Comparison of ENCODE assay signal across 8 mouse cellular contexts in genomic region chr17:31790280-31791063, GRCm38 (mm10).
DNase-seq lines count a peak whose midpoint lies in the region; ATAC-seq and TF ChIP-seq lines count a peak whose summit lies in the region.

No protein-coding gene starts in this region.

- peak overlapping the region; percentile 38 for H3K4me2 ChIP-seq in hindbrain, embryonic 13.5 days

- peaks cover 45% of the 10 kb centered on the region for H3K4me1 ChIP-seq in hindbrain, embryonic 13.5 days (replicated peaks)

- 8% methylated on average over 22 of the region's 22 CpGs for WGBS in hindbrain, embryonic 13.5 days

- 0 out of 2 replicates have a peak, but pooled peaks cover 8% of the 10 kb centered on the region for H3K27me3 ChIP-seq in hindbrain, embryonic 13.5 days

- ATAC-seq in hindbrain, embryonic 13.5 days (ENCODE audit: low FRiP score) = peak; percentile 65
- 0 out of 2 replicates have a peak, but pooled peaks have one; percentile 26 for ATAC-seq in megakaryocyte progenitor cell, adult 5-6 weeks (replicated peaks; ENCODE audit: poor library complexity)
- no peak for ATAC-seq in monocyte, adult 5-6 weeks (replicated peaks; ENCODE audit: insufficient number of reproducible peaks, low FRiP score, low TSS enrichment, poor library complexity, severe bottlenecking)

- no peaks in the 10 kb centered on the region for H3K9me3 ChIP-seq in hindbrain, embryonic 13.5 days

- H3K9ac ChIP-seq in hindbrain, embryonic 13.5 days = peak overlapping the region; percentile 40

- peak; percentile 32 for DNase-seq in CD4-positive helper T cell, adult 2 months (ENCODE audit: low read depth, low spot score)
- DNase-seq in adrenal gland, postnatal 10 days = peak; percentile 85
- peak; percentile 91 for DNase-seq in gastrocnemius, adult 2 months
- DNase-seq in layer of hippocampus, postnatal 36 days = peak; percentile 43 to 44
- peak; percentile 29 for DNase-seq in right cerebral cortex, postnatal 4 days

- no peaks in the 10 kb centered on the region for H3K36me3 ChIP-seq in hindbrain, embryonic 13.5 days

- 0 out of 2 replicates have a peak overlapping the region, but pooled peaks have one; percentile 2 for H3K4me3 ChIP-seq in gastrocnemius, adult 2 months
- H3K4me3 ChIP-seq in hindbrain, embryonic 13.5 days = no peak overlapping the region

- TF ChIP-seq CTCF in gastrocnemius, adult 2 months (IDR thresholded peaks at IDR 0.05) = no peak

- intact Hi-C loops in gastrocnemius, adult 2 months (cut with DNase I) = loop anchor here (5.0 kb wide), 1 partner anchor 62 kb away; no protein-coding TSS in a partner anchor

- peak overlapping the region; percentile 91 for H3K27ac ChIP-seq in gastrocnemius, adult 2 months
- H3K27ac ChIP-seq in hindbrain, embryonic 13.5 days = peak overlapping the region; percentile 78

Comparison
In these comparisons a context has a peak if more than half of its experiments do, and no peak if none do; other contexts are left out.
1. DNase-seq: peak in every context shown above with its lines; median percentile 91 in gastrocnemius, adult 2 months; 85 in adrenal gland, postnatal 10 days; 44 in layer of hippocampus, postnatal 36 days; 32 in CD4-positive helper T cell, adult 2 months; 29 in right cerebral cortex, postnatal 4 days.